Mouse (Mus musculus) E14TG2a.4 (cell line): ENCODE data around the gene Cdc42ep4.

Source experiments
- CTCF ChIP-seq: conservative IDR thresholded peaks from 2 replicates; pipeline ENCODE4 v1.5.1; 2014; ENCODE audit warnings: low read length
- NANOG ChIP-seq: IDR thresholded peaks from 2 replicates; pipeline ENCODE4 v1.6.1; 2014; ENCODE audit warnings: borderline replicate concordance, low read length, mixed read lengths
- POU5F1 ChIP-seq: IDR thresholded peaks from 2 replicates; pipeline ENCODE4 v1.6.1; 2014; ENCODE audit warnings: low read length, borderline replicate concordance

GRCm38 (mm10) chr11:113764132-113764849 is 12.6 kb upstream of the Cdc42ep4 start:
- TF ChIP-seq CTCF, result no peak
- TF ChIP-seq POU5F1, result no peak
- TF ChIP-seq NANOG, result no peak
